Mouse (Mus musculus) olfactory bulb, adult 2 months (tissue): ENCODE data around the gene Snrnp70.

Experiments used
- CTCF ChIP-seq: fragments of 200-500 bp; IDR thresholded peaks from 2 replicates; pipeline ENCODE4 v1.5.1; 2012; ENCODE audit warnings: low read depth, mild to moderate bottlenecking, low read length, moderate library complexity; ENCODE audit not compliant: insufficient read depth
- POLR2A ChIP-seq: fragments of 200-500 bp; IDR thresholded peaks from 2 replicates; pipeline ENCODE4 v1.6.1; 2012; ENCODE audit warnings: mild to moderate bottlenecking, low read depth, low read length, moderate library complexity; ENCODE audit not compliant: insufficient read depth

DNA sequence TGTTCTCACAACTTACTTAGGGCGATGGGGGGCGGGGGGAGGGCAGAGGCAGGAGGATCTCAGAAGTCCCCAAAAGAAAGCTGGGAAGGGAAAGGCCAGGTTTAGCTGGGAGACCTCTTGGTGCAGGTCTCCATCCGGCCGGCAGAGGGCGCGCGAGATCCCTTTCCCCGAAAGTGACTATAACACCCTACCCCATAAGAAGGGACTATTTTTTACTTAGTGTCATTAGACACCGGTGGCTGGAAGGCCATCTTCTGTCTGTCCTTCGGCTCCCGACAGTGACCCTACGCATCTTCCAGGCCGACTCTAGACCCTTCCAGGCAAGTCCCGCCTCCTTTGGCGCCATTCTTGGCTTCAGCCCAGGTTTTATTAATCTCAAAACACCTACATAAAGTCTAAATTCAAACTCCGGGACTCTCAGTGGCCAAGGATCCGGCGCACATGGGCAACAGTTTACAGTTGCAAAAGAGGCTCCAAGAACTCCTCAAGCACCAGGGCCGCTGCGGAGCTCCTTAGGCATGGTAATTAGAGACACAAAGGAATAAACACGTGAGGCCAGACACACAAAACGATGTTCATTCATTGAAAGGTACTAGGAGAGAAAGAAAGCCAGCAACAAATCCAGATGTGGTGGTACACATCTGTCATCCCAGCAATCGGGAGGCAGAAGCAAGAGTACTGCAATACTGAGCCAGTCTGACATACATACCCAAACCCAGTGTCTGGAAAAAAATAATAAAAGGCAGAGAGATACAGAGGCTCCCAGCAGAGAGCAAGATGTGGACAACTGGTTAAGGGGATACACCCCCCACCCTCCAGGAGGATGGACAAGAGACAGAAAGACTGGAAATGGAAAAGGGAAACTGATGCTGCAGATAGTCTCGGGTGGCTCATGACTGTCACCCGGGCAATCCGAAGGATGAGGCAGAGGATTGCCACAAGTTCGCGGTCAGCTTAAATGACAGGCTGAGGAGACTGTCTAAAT is 9.8 kb upstream of the Snrnp70 start, which contains the start of gene Kcna7:
- TF ChIP-seq CTCF (peak; percentile 70), POLR2A (no peak)
